Mouse (Mus musculus) liver, adult 2 months (tissue): ENCODE data around the gene Lamtor1. TPM values are rescaled to one million over a fixed set of nuclear protein-coding genes. Genes with fewer than 3 reads are reported as not detected.
"Not testable (repeated sequence)": the region's sequence is repeated elsewhere in the genome, so short reads cannot be mapped to it uniquely, and the experiment has no call there.

Experiments
- DNase-seq: peaks from one replicate; pipeline ENCODE4 v3.0.0-alpha.2; 2011; ENCODE audit warnings: low read depth, low spot score; ENCODE audit errors: extremely low read depth
- H3K27ac ChIP-seq: fragments of 200-500 bp; replicated peaks from 2 replicates; pipeline ENCODE4 v1.5.1; 2012; ENCODE audit warnings: low read depth, mild to moderate bottlenecking, control low read depth, inconsistent platforms, low read length; ENCODE audit not compliant: insufficient read depth
- H3K27me3 ChIP-seq: fragments of 200-500 bp; 2 replicates; pipeline ENCODE4 v1.6.1; 2012; ENCODE audit warnings: mild to moderate bottlenecking, moderate library complexity, low read length, inconsistent platforms; ENCODE audit not compliant: control insufficient read depth, insufficient read depth
- H3K36me3 ChIP-seq: fragments of 200-500 bp; 2 replicates; pipeline ENCODE4 v1.6.1; 2012; ENCODE audit warnings: low read length, inconsistent platforms; ENCODE audit not compliant: control insufficient read depth, insufficient read depth
- H3K4me1 ChIP-seq: fragments of 200-500 bp; 2 replicates; pipeline ENCODE4 v1.6.1; 2011; ENCODE audit warnings: low read length; ENCODE audit not compliant: control insufficient read depth, insufficient read depth
- H3K4me3 ChIP-seq: fragments of 200-500 bp; 2 replicates; pipeline ENCODE4 v1.5.1; 2011; ENCODE audit warnings: low read depth, mild to moderate bottlenecking, control low read depth, low read length, moderate library complexity; ENCODE audit not compliant: insufficient read depth
- H3K79me2 ChIP-seq: fragments of 200-500 bp; 2 replicates; pipeline ENCODE4 v1.6.1; 2012; ENCODE audit warnings: inconsistent platforms, mild to moderate bottlenecking, low read length, moderate library complexity; ENCODE audit not compliant: control insufficient read depth, insufficient read depth
- H3K9ac ChIP-seq: fragments of 200-500 bp; 2 replicates; pipeline ENCODE4 v1.6.1; 2012; ENCODE audit warnings: low read depth, mild to moderate bottlenecking, control low read depth, inconsistent platforms, low read length
- CTCF ChIP-seq: fragments of 200-500 bp; IDR thresholded peaks from 2 replicates; pipeline ENCODE4 v1.5.1; 2011; ENCODE audit warnings: low read depth, low read length, control low read depth
- POLR2A ChIP-seq: fragments of 200-500 bp; IDR thresholded peaks from 2 replicates; pipeline ENCODE4 v1.6.1; 2011; ENCODE audit warnings: low read length, control low read depth; ENCODE audit not compliant: insufficient read depth; ENCODE audit errors: extremely low read depth
- WGBS: fragments of 180-500 bp; shearing (Covaris S2); methylation state at CpG from one replicate; pipeline ENCODE4 v1.1.7; 2018; 5-methylcytosine and 5-hydroxymethylcytosine counted together
- polyA plus RNA-seq: library from polyadenylated mRNA; depleted of rRNA; stranded (reverse); fragments of >200 nt; gene quantifications from 2 replicates; pipeline ENCODE4 v1.2.3, GENCODE M21; 2012
- total RNA-seq: library from RNA; depleted of rRNA; stranded (reverse); fragments of >200 nt; gene quantifications from 2 replicates; pipeline ENCODE4 v1.2.3, GENCODE M21; 2014

Gene Lamtor1
- total and polyA plus RNA-seq, 2 experiments, result 64.1 to 171 TPM

- H3K27me3 ChIP-seq, result no peaks in the 10 kb centered on the region
- H3K9ac ChIP-seq, result no peak overlapping the region
- TF ChIP-seq POLR2A (no peak), CTCF (peak; percentile 81)
- H3K79me2 ChIP-seq, result no peaks in the 10 kb centered on the region
- peaks cover 8% of the 10 kb centered on the region for H3K4me1 ChIP-seq
- peaks cover 5% of the 10 kb centered on the region; the same call in 1 of the 2 replicates for H3K36me3 ChIP-seq
- no peak overlapping the region for H3K27ac ChIP-seq
- DNase-seq, result peak; percentile 55
- no peak overlapping the region for H3K4me3 ChIP-seq
- WGBS, result 17% methylated on average over 1 of the region's 1 CpGs
Measured at GRCm38 (mm10) chr7:101918071-101918470, 12.4 kb downstream of the Lamtor1 start.

- not testable (repeated sequence) for DNase-seq, H3K27ac ChIP-seq, H3K9ac ChIP-seq, H3K36me3 ChIP-seq, H3K27me3 ChIP-seq, H3K4me1 ChIP-seq, H3K79me2 ChIP-seq, H3K4me3 ChIP-seq
Measured at GRCm38 (mm10) chr7:101925892-101926291, 20.2 kb downstream of the Lamtor1 start.

DNA sequence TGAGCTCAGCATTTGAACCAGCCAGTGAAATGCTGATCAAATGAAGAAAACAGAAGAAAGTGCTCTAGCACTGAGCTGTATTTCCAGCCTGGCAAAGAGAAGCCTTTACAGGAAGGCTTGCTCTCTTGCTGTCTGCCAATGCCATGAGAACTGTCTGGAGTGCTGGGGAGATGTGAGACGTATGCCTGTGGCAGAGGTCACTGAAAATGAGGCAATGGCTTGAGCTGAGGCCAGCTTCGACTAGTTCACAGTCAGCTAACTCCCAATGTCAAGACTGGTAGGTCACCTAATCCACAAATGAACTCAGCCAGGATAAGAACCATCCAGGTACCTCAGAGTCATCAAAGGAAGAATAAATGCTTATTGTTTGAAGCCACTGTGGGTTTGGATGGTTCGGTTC lies 22.4 kb downstream of the Lamtor1 start:
- TF ChIP-seq POLR2A (no peak), CTCF (no peak)

GRCm38 (mm10) chr7:101932551-101932950 lies 26.8 kb downstream of the Lamtor1 start:
- Histone ChIP-seq H3K27me3 (no peaks in the 10 kb centered on the region), H3K4me1 (peaks cover 6% of the 10 kb centered on the region; the same call in 1 of the 2 replicates), H3K79me2 (peaks cover 25% of the 10 kb centered on the region; the same call in 1 of the 2 replicates), H3K9ac (no peak overlapping the region), H3K4me3 (no peak overlapping the region), H3K27ac (no peak overlapping the region), H3K36me3 (no peaks in the 10 kb centered on the region)
- DNase-seq, result no peak
- TF ChIP-seq CTCF (no peak), POLR2A (no peak)
- WGBS, result 28% methylated on average over 1 of the region's 1 CpGs

More for the DNA sequence above, 22.4 kb downstream of the Lamtor1 start:
- Histone ChIP-seq H3K4me1 (peaks cover 4% of the 10 kb centered on the region; the same call in 1 of the 2 replicates), H3K27ac (no peak overlapping the region), H3K79me2 (no peaks in the 10 kb centered on the region), H3K4me3 (no peak overlapping the region), H3K36me3 (no peaks in the 10 kb centered on the region), H3K9ac (no peak overlapping the region), H3K27me3 (no peaks in the 10 kb centered on the region)
- 33% methylated on average over 3 of the region's 3 CpGs for WGBS
- peak; percentile 76 for DNase-seq

- Histone ChIP-seq H3K27me3 (no peaks in the 10 kb centered on the region), H3K4me1 (peaks cover 6% of the 10 kb centered on the region; the same call in 1 of the 2 replicates), H3K4me3 (peak overlapping the region; percentile 51), H3K27ac (peak overlapping the region; percentile 27), H3K9ac (peak overlapping the region; percentile 58), H3K79me2 (peaks cover 25% of the 10 kb centered on the region; the same call in 1 of the 2 replicates), H3K36me3 (no peaks in the 10 kb centered on the region)
- DNase-seq, result no peak
- TF ChIP-seq CTCF, result no peak
- no peak for TF ChIP-seq POLR2A
- 2% methylated on average over 15 of the region's 15 CpGs for WGBS
Measured at GRCm38 (mm10) chr7:101933300-101933699, 27.6 kb downstream of the Lamtor1 start.

DNA sequence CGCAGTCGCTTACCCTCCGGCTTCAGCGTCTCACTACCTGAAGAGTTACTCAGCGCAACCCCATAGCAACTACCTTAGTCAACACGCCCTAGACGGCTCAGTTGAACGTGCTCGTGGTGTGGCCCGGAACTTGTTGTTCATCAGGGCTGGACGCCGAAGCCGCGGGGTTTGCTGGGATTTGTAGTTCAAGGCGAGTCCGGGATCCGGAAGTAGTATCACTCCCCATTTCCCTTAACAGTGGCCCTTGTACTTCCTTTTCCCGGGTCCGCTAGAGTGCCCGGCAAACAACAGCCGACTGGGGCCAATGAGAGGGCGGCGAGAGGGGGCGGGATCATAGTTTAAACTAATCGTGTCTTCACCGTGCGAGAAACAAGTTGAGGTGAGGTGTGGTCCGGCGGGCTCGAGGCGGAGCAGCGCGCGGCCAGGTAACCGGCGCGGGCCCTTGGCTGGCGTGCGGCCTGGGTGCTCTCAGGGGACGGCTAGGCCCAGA lies 28.1 kb downstream of the Lamtor1 start, which contains the start of the genes Lrrc51 and Numa1:
Gene Lrrc51, minus strand, starts transcription at position 145 of the 490 bp plus-strand sequence.
Gene Numa1, plus strand, starts transcription at position 361 of the 490 bp plus-strand sequence.
- Histone ChIP-seq H3K27me3 (no peaks in the 10 kb centered on the region), H3K36me3 (no peaks in the 10 kb centered on the region), H3K4me3 (peak within 1 kb of the TSS; percentile 86), H3K9ac (peak within 1 kb of the TSS; percentile 88), H3K27ac (peak within 1 kb of the TSS; percentile 68), H3K4me1 (peaks cover 6% of the 10 kb centered on the region; the same call in 1 of the 2 replicates), H3K79me2 (peaks cover 28% of the 10 kb centered on the region; the same call in 1 of the 2 replicates)
- peak; percentile 97 for DNase-seq
- TF ChIP-seq CTCF, result no peak
- TF ChIP-seq POLR2A, result peak; percentile 44; the same call in 1 of the 2 replicates
- under 1% methylated on average over 40 of the region's 40 CpGs for WGBS
